8 mouse cellular contexts compared by ENCODE assay signal in the genomic region with DNA sequence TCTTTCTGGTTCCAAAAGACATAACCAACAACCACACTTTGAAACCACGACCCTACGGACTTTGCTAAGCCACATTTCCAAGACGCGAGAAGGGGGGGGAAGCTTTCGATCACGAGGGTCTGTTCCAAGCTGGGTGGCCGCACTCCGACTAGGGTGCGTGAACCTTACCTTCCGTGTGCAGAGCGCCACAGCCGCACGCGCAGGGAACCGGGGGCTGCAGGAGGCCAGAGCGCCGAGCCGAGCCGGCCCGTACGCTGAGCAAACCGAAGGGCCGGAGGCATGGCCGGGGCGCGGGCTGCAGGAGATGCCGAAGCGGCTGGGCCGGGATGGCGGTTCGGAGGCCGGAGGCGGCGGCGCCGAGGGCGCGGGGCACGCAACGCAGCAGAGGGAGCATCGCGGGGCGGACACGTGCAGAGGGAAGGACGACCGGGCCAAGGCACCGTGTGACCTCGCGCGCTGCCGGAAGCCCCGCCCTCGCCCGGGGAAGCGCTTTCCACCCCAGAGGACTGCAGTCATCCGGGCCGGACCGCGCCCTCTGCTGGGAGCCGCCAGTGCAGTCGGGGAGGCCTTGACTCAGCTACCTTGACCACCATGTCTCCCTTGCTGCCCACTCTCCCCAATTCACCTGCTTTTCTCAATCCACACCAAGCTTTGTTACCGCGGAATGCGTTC. TPM values are rescaled to one million over a fixed set of nuclear protein-coding genes. Genes with fewer than 3 reads are reported as not detected.
DNase-seq lines count a peak whose midpoint lies in the region; ATAC-seq lines count a peak whose summit lies in the region.

A gene (minus strand): TSS at position 470 of the 672 bp plus-strand sequence.

- peak; percentile 84 for ATAC-seq in embryonic facial prominence, embryonic 12.5 days (ENCODE audit: insufficient number of reproducible peaks, insufficient read depth, low FRiP score, low TSS enrichment)
- ATAC-seq in midbrain, embryonic 12.5 days (ENCODE audit: low FRiP score, low read depth) = peak; percentile 96

- peak within 1 kb of the TSS; percentile 100 for H3K4me3 ChIP-seq in embryonic facial prominence, embryonic 12.5 days
- H3K4me3 ChIP-seq in limb, embryonic 10.5 days = peak within 1 kb of the TSS; percentile 99
- peak within 1 kb of the TSS; percentile 100 for H3K4me3 ChIP-seq in midbrain, embryonic 12.5 days

- H3K9ac ChIP-seq in embryonic facial prominence, embryonic 12.5 days = peak within 1 kb of the TSS; percentile 96
- H3K9ac ChIP-seq in midbrain, embryonic 12.5 days (replicated peaks) = peak within 1 kb of the TSS; percentile 92

- peaks cover 6% of the 10 kb centered on the region; the same call in 1 of the 2 replicates for H3K4me1 ChIP-seq in embryonic facial prominence, embryonic 12.5 days
- H3K4me1 ChIP-seq in limb, embryonic 10.5 days = peaks cover 12% of the 10 kb centered on the region
- H3K4me1 ChIP-seq in midbrain, embryonic 12.5 days = peaks cover 8% of the 10 kb centered on the region

- peaks cover 62% of the 10 kb centered on the region for H3K36me3 ChIP-seq in embryonic facial prominence, embryonic 12.5 days
- H3K36me3 ChIP-seq in limb, embryonic 10.5 days = peaks cover 80% of the 10 kb centered on the region
- peaks cover 67% of the 10 kb centered on the region for H3K36me3 ChIP-seq in midbrain, embryonic 12.5 days

- DNase-seq in 3134 (ENCODE audit: extremely low read depth, insufficient read length, low spot score) = peak; percentile 93
- DNase-seq in adrenal gland, postnatal 36 days = peak; percentile 97 to 98
- peak; percentile 99 for DNase-seq in heart, adult 11 months
- DNase-seq in kidney, adult 18-20 months = peak; percentile 94
- DNase-seq in limb, embryonic 10.5 days (ENCODE audit: low spot score) = peak; percentile 98
- DNase-seq in skeletal muscle tissue, adult 2 months (ENCODE audit: low read depth, low spot score) = peak; percentile 87

- H3K27ac ChIP-seq in embryonic facial prominence, embryonic 12.5 days = no peak within 1 kb of the TSS
- H3K27ac ChIP-seq in limb, embryonic 10.5 days = peak within 1 kb of the TSS; percentile 92
- 0 out of 2 replicates have a peak within 1 kb of the TSS, but pooled peaks have one; percentile 46 for H3K27ac ChIP-seq in midbrain, embryonic 12.5 days (replicated peaks)

- under 1% methylated on average over 53 of the region's 64 CpGs for WGBS in embryonic facial prominence, embryonic 12.5 days
- WGBS in limb, embryonic 10.5 days = under 1% methylated on average over 64 of the region's 64 CpGs
- 2% methylated on average over 55 of the region's 64 CpGs for WGBS in midbrain, embryonic 12.5 days

- H3K9me3 ChIP-seq in embryonic facial prominence, embryonic 12.5 days = no peaks in the 10 kb centered on the region
- H3K9me3 ChIP-seq in limb, embryonic 10.5 days (replicated peaks) = no peaks in the 10 kb centered on the region
- H3K9me3 ChIP-seq in midbrain, embryonic 12.5 days = no peaks in the 10 kb centered on the region

- no peaks in the 10 kb centered on the region for H3K27me3 ChIP-seq in embryonic facial prominence, embryonic 12.5 days
- no peaks in the 10 kb centered on the region for H3K27me3 ChIP-seq in limb, embryonic 10.5 days (ENCODE audit: low read depth, poor library complexity, severe bottlenecking)
- H3K27me3 ChIP-seq in midbrain, embryonic 12.5 days = no peaks in the 10 kb centered on the region

- peak within 1 kb of the TSS; percentile 69 for H3K4me2 ChIP-seq in embryonic facial prominence, embryonic 12.5 days (replicated peaks)
- H3K4me2 ChIP-seq in midbrain, embryonic 12.5 days (replicated peaks) = peak within 1 kb of the TSS; percentile 76

RNA-seq across cellular contexts. Expression of the gene that starts here (rescaled TPM):
- 100 to 1,000 TPM; 231 to 240 TPM for total RNA-seq in adrenal gland, postnatal 36 days (2021)
- 254 and 255 TPM in 2 replicates for polyA plus RNA-seq in embryonic facial prominence, embryonic 12.5 days (2016; fragmentation: Nextera tagmentation; extraction: Ambion mirVana)
- polyA plus RNA-seq in limb, embryonic 10.5 days (2016; fragmentation: Nextera tagmentation; extraction: Ambion mirVana) = 325 and 420 TPM in 2 replicates
- polyA plus RNA-seq in midbrain, embryonic 12.5 days (2016; fragmentation: Nextera tagmentation; extraction: Ambion mirVana) = 209 and 224 TPM in 2 replicates
